Mouse (Mus musculus) thymus, adult 2 months (tissue): ENCODE measurements at regions not wholly inside any gene's neighbourhood (a gene's known extent, or its start where the extent isn't known, plus 50 kb on each side); places are given as distances from the start of the nearest gene placed in this dataset.

ENCODE experiments used
- DNase-seq: peaks from one replicate; pipeline ENCODE4 v3.0.0; 2021
- H3K27ac ChIP-seq: fragments of 200-500 bp; 2 replicates; pipeline ENCODE4 v1.5.1; 2012; ENCODE audit warnings: low read length, control low read depth; ENCODE audit not compliant: control insufficient read depth, insufficient read depth
- H3K27me3 ChIP-seq: fragments of 200-500 bp; 2 replicates; pipeline ENCODE4 v1.6.1; 2012; ENCODE audit warnings: mild to moderate bottlenecking, low read length, moderate library complexity, mixed read lengths; ENCODE audit not compliant: control insufficient read depth, insufficient read depth
- H3K36me3 ChIP-seq: fragments of 200-500 bp; 2 replicates; pipeline ENCODE4 v1.6.1; 2012; ENCODE audit warnings: mild to moderate bottlenecking, low read length, moderate library complexity; ENCODE audit not compliant: control insufficient read depth, insufficient read depth
- H3K4me1 ChIP-seq: fragments of 200-500 bp; replicated peaks from 2 replicates; pipeline ENCODE4 v1.6.1; 2012; ENCODE audit warnings: low read length; ENCODE audit not compliant: control insufficient read depth, insufficient read depth
- H3K4me3 ChIP-seq: fragments of 200-500 bp; 2 replicates; pipeline ENCODE4 v1.5.1; 2012; ENCODE audit warnings: mild to moderate bottlenecking, low read length, control low read depth, moderate library complexity; ENCODE audit not compliant: control insufficient read depth, insufficient read depth
- CTCF ChIP-seq: fragments of 200-500 bp; IDR thresholded peaks from 2 replicates; pipeline ENCODE4 v1.5.1; 2012; ENCODE audit warnings: mild to moderate bottlenecking, control low read depth, low read length, moderate library complexity, borderline replicate concordance; ENCODE audit not compliant: control insufficient read depth, poor library complexity, insufficient read depth; ENCODE audit errors: extremely low read depth
- POLR2A ChIP-seq: fragments of 200-500 bp; IDR thresholded peaks from 2 replicates; pipeline ENCODE4 v1.6.1; 2012; ENCODE audit warnings: mild to moderate bottlenecking, low read length, control low read depth, moderate library complexity; ENCODE audit not compliant: control insufficient read depth, poor library complexity, insufficient read depth; ENCODE audit errors: extremely low read depth
- WGBS: fragments of 180-500 bp; shearing (Covaris S2); methylation state at CpG from one replicate; pipeline ENCODE4 v1.1.7; 2018; 5-methylcytosine and 5-hydroxymethylcytosine counted together

- H3K27me3 ChIP-seq = no peaks in the 10 kb centered on the region
- DNase-seq = no peak
- TF ChIP-seq POLR2A (no peak), CTCF (no peak)
- H3K4me3 ChIP-seq = no peak overlapping the region
- no peaks in the 10 kb centered on the region for H3K4me1 ChIP-seq
- WGBS = 8% methylated on average over 1 of the region's 1 CpGs
- no peak overlapping the region for H3K27ac ChIP-seq
- no peaks in the 10 kb centered on the region for H3K36me3 ChIP-seq
Measured at GRCm38 (mm10) chr4:10610784-10611183, 263.5 kb upstream of the 2610301B20Rik start.
